Mouse (Mus musculus): ENCODE results near the gene Pcnx2.

Gene Pcnx2

GRCm38 (mm10) chr8:125889920-125890319 lies 8.2 kb downstream of the Pcnx2 start:
- DNase-seq: no peak

GRCm38 (mm10) chr8:125887549-125887948 lies 10.6 kb downstream of the Pcnx2 start:
- DNase-seq: no peak

GRCm38 (mm10) chr8:125880447-125880846 lies 17.7 kb downstream of the Pcnx2 start:
- DNase-seq: no peak

DNA sequence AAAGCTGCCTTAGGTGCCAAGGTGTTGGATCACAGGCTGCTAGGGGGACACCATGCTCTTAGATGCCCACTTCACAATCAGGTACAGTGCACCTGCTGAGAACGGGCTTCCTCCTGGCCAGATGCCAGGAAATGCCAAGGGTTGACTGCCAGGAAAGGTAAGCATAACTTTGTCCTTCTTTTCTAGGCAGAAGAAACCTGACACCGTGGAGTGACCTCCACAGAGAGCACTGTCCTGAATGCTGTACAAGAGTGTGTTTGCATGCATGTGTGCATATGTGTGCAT lies 24.9 kb downstream of the Pcnx2 start:
- DNase-seq: no peak

GRCm38 (mm10) chr8:125872501-125873249 lies 25.4 kb downstream of the Pcnx2 start:
- DNase-seq: no peak

DNA sequence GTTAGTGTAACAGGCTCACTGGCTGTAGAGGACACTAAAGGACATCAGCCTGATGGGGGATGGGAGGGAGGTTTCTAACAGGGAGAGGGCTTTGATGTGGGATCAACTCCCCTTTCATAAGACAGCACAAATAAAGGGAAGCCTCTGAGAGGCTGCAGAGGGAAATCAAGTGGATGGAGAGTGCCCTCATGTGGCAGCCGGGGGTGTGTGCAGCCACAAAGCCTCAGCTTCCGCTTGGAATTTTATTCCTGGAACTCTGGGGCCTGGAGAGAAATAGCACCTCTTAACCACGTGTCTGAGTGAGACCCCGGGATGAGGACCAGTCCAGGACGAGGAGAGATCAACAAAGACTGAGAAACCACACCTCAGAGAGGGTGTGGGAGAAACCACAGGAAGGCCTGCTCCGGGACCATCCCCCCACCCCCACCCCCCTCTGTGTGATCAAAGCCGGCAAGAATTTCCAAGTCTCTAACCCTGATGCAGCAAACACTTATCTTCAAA lies 27.2 kb downstream of the Pcnx2 start:
- peak; percentile 50 for DNase-seq

GRCm38 (mm10) chr8:125870179-125870702 lies 27.9 kb downstream of the Pcnx2 start:
- DNase-seq: no peak

DNA sequence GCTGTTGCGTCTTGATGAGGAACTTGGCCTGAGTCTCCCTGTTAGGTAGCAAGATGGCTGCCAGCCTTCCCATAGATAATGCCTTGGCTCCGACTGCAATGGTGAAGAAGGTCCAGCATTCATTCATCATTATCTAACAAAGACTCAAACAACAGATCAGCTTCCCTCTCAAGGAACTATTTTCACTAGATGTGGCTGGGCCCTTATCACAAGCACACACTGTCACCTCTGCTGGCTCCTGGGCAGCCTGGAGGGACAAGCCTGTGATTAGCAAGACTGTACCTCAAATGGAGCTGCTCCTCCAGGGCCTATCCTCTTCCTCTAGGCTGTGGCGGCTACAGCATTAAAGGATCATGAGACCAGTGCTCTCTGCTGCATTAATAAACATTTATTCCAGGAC lies 28.4 kb downstream of the Pcnx2 start:
- no peak for DNase-seq

DNA sequence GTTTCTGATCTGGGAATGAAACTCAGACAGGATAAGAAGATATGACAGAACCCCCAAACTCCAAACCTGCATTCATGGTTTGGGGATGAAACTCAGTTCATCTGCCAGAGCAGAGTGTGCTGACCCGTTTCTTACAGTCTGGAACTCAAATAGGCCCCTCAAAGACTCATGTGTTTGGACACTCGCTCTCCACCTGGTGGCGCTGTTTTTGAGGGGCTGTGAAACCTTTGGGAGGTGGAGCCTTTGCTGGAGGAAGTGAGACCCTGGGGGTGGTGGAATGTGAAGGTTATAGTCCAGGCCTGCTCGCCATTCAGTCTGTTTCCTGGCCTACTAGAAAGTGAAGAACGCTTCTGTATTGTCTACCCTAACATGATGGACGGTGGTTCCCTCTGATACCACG lies 29.6 kb downstream of the Pcnx2 start:
- DNase-seq: no peak

GRCm38 (mm10) chr8:125866125-125866524 lies 32.0 kb downstream of the Pcnx2 start:
- no peak for DNase-seq

- no peak for DNase-seq
Measured at GRCm38 (mm10) chr8:125857251-125857650, 40.9 kb downstream of the Pcnx2 start.

DNA sequence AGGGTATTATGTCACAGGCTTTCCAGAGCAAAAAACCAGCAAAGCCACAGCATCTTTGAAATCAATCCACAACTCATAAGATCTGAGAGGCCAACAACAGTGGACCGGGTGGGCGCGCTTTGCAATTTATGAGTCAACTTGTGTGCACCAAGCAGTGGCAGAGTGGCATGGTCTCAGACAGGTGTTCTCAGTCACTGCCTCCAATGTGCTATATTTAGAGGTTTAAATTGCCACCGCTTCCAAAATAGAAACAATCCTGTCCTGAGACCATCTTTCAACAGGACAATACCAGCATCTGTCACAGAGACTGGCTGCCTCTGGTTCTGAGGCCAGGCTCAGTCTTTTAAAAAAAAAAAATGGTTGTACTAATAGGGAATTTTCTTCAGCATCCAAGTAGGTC lies 42.0 kb downstream of the Pcnx2 start:
- no peak for DNase-seq

GRCm38 (mm10) chr8:125854379-125854778 lies 43.7 kb downstream of the Pcnx2 start:
- no peak for DNase-seq

DNA sequence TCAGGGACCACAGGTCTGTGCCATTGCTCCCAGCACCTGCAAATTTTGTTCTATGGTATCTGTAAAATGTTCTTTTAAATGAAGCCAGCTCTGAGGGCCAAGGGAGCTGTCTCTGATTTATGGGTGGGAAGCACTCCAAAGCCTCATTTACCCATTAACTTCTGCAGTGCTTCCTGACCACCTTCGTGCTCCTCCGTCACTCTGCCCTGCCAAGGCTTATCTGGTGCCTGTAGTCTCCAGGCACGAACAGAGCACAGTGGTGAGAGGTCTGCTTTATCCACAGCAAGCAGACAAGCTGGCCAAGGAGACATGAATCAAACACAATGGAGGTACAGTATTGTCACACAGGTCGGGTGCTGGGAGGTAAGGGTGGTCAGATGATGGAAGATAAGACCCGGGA lies 44.8 kb downstream of the Pcnx2 start:
- DNase-seq: no peak

GRCm38 (mm10) chr8:125849181-125849580 lies 48.9 kb downstream of the Pcnx2 start:
- no peak for DNase-seq

- DNase-seq: no peak
Measured at GRCm38 (mm10) chr8:125847842-125848241, 50.3 kb downstream of the Pcnx2 start.

DNA sequence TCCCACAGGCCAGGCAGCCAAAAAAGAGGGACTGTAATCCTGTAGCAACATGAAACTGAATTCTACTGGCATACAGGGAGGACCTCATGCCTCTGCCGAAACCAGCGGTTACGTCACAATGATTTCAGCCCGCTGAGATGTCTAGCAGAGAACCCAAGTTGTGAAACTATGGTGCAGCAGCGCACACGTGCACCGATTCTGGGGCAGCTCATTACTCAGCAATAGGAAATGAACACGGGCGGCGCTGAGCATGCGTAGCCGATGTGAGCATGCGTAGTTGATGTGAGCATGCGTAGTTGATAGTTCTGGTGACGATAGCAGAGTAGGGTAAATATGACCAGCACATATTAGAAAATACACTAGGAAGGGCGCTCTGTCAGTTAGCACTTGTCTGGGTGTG lies 52.8 kb downstream of the Pcnx2 start:
- DNase-seq: no peak

DNA sequence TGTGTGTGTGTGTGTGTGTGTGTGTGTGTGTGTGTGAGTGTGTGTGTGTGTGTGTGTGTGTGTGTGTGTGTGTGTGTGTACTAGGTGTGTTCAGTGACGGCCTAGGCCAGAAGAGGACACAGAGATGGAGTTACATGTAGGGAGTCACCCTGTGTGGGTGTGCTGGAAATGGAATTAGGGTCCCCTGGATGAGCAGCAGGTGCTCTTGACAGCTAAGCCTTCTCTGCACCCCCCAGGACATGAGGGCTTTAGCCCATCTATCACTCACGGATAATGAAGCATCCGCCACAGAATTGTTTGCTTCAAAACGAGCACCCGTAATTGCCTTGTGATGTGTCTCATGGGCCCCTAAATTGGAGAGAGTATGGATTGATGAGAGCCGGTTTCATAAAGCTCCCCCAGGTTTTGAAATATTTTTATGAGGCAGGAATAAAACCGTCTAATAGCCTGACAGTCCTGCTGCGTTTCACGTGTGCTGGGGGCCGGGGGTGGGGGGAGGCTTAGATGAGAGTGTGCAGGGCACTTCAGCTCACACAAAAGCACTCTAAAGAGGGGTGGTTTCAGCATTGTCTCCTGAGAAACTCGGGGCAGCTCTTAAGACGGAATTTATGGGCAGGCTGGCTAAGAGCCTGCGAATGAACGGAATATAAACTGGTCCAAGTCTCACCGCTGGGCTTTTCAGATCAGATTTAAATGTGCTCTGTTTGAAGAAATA lies 54.8 kb downstream of the Pcnx2 start:
- no peak for DNase-seq

DNA sequence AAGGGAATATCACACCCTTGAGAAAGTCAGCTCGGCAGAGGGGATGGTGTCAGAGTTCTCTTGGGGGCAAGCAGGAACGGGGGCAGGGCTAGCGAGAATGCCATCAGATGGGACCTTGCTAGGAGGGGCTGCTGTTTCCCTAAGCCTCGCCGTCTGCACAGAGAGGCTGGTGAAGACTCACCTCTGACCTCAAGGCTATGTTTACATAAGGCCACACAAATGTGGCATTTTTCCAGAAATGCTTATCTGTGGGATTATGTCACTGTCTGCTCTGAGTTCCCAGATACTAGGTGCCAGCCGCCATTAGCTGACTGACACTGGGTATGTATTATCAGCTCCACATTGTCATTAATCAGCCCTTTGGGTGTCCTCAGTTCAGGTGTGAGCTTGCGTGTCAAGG lies 56.0 kb downstream of the Pcnx2 start:
- DNase-seq: no peak

DNA sequence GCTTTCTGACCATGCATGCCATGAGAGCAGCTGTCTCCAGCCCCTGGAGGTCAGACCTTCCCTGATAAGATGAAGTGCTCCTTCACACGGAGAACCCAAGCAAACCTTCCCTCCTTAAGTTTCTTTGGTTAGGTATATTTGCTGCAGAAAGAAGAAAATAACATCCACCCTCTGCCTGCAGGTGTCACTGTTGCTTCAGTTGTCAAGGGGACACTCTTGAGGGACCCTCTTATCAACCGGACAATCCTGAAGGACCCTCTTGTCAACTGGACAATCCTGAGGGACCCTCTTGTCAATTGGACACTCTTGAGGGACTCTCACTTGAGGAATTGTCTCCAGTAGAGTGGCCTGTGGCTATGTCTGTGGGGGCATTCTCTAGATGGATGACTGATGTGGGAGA lies 73.4 kb downstream of the Pcnx2 start:
- DNase-seq: no peak

DNA sequence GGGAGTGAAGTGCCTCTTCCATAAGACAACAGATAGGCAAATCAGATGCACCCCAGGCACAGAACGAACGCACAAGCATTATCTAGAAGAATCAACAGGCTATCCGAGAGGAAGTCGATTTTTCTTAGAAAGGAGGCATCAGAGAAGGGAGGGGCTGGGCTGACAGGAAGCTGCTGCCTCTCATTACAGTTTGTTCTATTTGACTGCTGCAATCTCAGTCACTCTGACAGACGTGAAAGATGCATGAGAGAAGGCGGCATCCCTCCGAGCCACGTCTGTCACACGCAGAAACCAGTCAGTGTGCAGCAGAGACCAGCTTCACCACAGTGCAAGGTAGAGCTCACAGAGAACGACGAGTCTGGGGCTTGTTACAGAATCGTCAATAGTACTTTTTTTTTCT lies 74.4 kb downstream of the Pcnx2 start:
- no peak for DNase-seq

GRCm38 (mm10) chr8:125822065-125822464 lies 76.1 kb downstream of the Pcnx2 start:
- no peak for DNase-seq

DNA sequence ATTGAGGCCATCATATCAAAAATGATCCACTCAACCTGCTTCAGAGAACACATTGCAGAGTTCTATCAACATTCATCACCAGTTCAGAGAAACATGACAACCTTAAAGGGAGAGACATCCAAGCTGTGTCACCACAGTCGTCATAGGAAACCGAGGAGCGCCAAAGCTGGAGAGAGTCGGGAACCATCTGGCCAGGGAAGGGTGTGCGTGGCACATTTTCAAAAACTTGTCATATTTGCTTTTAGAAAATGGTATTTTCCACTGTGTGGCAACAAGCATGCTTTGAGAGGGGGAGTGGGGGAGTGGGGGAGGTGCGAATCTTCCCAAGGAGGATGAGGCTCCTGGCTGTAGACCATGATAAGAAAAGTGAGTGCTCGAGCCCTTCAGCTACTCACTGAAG lies 78.3 kb downstream of the Pcnx2 start:
- DNase-seq: no peak

- no peak for DNase-seq
Measured at GRCm38 (mm10) chr8:125818796-125819195, 79.3 kb downstream of the Pcnx2 start.

All from cerebellum, adult 9-11 months (tissue).